Mouse (Mus musculus) brain, embryonic 14.5 days (tissue): ENCODE measurements around the gene Kif1c.

Experiments used
- CTCF ChIP-seq: fragments of 200-500 bp; IDR thresholded peaks from 2 replicates; pipeline ENCODE4 v1.5.1; 2012; ENCODE audit warnings: inconsistent platforms, mild to moderate bottlenecking, moderate library complexity, borderline replicate concordance; ENCODE audit not compliant: insufficient read depth, insufficient read length; ENCODE audit errors: extremely low read depth
- POLR2A ChIP-seq: fragments of 200-500 bp; IDR thresholded peaks from 2 replicates; pipeline ENCODE4 v1.6.1; 2012; ENCODE audit warnings: mild to moderate bottlenecking, inconsistent platforms, borderline replicate concordance; ENCODE audit not compliant: poor library complexity, insufficient read depth, insufficient read length, severe bottlenecking; ENCODE audit errors: extremely low read depth

DNA sequence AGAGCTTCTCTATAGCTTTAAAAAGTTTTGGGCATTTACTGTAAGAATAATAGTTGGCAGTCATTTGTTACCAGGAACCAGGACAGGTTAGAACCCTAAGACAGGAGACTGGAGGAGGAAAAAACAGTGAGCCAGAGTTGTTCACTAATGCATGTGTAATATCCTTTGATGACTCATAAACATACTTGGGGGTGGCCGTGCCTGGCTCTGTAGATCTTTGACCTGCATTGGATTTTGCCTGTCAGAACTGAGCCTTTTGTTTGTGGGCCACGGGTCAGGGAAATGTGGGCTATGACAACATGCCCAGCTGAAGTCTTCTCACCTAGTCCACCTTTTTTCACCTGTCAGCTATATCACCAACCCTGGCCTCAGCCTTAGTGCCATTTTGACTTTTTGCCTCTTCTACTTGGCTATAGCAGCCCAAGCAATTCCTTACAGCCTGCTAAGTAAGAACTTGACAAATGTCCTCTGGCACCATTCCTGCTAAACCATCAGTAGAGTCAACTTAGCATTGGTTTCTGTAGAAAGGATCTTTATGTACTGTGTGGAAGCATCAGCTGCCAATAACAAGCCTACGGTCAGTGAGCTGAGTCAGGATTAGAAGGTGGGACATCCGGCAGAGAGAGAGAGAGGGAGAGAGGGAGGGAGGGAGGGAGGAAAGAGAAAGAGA lies 47.7 kb downstream of the Kif1c start:
- TF ChIP-seq POLR2A, result no peak
- no peak for TF ChIP-seq CTCF
